Mouse (Mus musculus) brain, embryonic 14.5 days (tissue): ENCODE results near the gene Ddit4.

Experiments used
- CTCF ChIP-seq: fragments of 200-500 bp; IDR thresholded peaks from 2 replicates; pipeline ENCODE4 v1.5.1; 2012; ENCODE audit warnings: inconsistent platforms, mild to moderate bottlenecking, moderate library complexity, borderline replicate concordance; ENCODE audit not compliant: insufficient read depth, insufficient read length; ENCODE audit errors: extremely low read depth
- POLR2A ChIP-seq: fragments of 200-500 bp; IDR thresholded peaks from 2 replicates; pipeline ENCODE4 v1.6.1; 2012; ENCODE audit warnings: mild to moderate bottlenecking, inconsistent platforms, borderline replicate concordance; ENCODE audit not compliant: poor library complexity, insufficient read depth, insufficient read length, severe bottlenecking; ENCODE audit errors: extremely low read depth

DNA sequence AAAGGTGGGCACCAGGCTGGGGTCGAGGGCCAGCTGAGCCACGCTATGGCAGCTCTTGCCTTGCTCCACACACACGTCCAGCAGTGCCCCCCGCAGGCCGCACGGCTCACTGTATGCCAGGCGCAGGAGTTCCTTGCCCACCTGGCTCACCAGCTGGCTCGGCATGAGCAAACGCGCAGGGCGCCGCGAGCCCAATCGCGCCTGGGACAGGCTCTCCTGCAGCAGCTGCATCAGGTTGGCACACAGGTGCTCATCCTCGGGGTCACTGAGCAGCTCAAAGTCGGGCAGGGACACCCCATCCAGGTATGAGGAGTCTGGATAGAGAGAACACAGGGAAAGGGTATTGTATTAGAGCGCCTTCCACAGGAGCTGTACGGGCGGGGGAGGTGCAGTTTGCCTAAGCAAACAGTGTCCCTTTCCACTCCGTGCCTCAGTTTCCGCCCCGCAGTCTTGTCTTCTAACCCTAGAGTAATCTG lies 880 bp downstream of the Ddit4 start:
- peak; percentile 67 for TF ChIP-seq CTCF
- TF ChIP-seq POLR2A: 0 out of 2 replicates have a peak, but pooled peaks have one; percentile 10
